Mouse (Mus musculus) kidney, embryonic 15.5 days (tissue): Measurements from ENCODE around the gene Hist2h3c2. TPM values are rescaled to one million over a fixed set of nuclear protein-coding genes. Genes with fewer than 3 reads are reported as not detected.
"Not testable (repeated sequence)": the region's sequence is repeated elsewhere in the genome, so short reads cannot be mapped to it uniquely, and the experiment has no call there.

Experiments
- ATAC-seq: fragments of 200-750 bp; cut with Nextera tagmentation; replicated peaks from 2 replicates; pipeline ENCODE4 v1.8.0; 2017; ENCODE audit warnings: moderate TSS enrichment; ENCODE audit not compliant: low FRiP score
- H3K27ac ChIP-seq: fragments of 300-500 bp; sonication (generic); 2 replicates; pipeline ENCODE4 v1.5.1; 2015; ENCODE audit warnings: mild to moderate bottlenecking, inconsistent platforms
- H3K27me3 ChIP-seq: fragments of 300-500 bp; sonication (generic); 2 replicates; pipeline ENCODE4 v1.6.1; 2015; ENCODE audit warnings: inconsistent platforms
- H3K36me3 ChIP-seq: fragments of 300-500 bp; sonication (generic); 2 replicates; pipeline ENCODE4 v1.6.1; 2015; ENCODE audit warnings: inconsistent platforms
- H3K4me1 ChIP-seq: fragments of 300-500 bp; sonication (generic); 2 replicates; pipeline ENCODE4 v1.6.1; 2015; ENCODE audit warnings: inconsistent platforms
- H3K4me2 ChIP-seq: fragments of 300-500 bp; sonication (generic); 2 replicates; pipeline ENCODE4 v1.6.1; 2015; ENCODE audit warnings: moderate library complexity, mild to moderate bottlenecking, inconsistent platforms
- H3K4me3 ChIP-seq: fragments of 300-500 bp; sonication (generic); replicated peaks from 2 replicates; pipeline ENCODE4 v1.5.1; 2015; ENCODE audit warnings: mild to moderate bottlenecking, inconsistent platforms
- H3K9ac ChIP-seq: fragments of 300-500 bp; sonication (generic); 2 replicates; pipeline ENCODE4 v1.6.1; 2015; ENCODE audit warnings: mild to moderate bottlenecking, inconsistent platforms
- H3K9me3 ChIP-seq: fragments of 300-500 bp; sonication (generic); replicated peaks from 2 replicates; pipeline ENCODE4 v1.6.1; 2016; ENCODE audit warnings: inconsistent platforms
- WGBS: fragments of 180-500 bp; shearing (Covaris S2); methylation state at CpG from one replicate; pipeline ENCODE4 v1.1.7; 2015; ENCODE audit warnings: mixed read lengths; 5-methylcytosine and 5-hydroxymethylcytosine counted together
- polyA plus RNA-seq: library from polyadenylated mRNA; unstranded; fragments of >200 nt; fragmentation: Nextera tagmentation; extraction: Ambion mirVana; gene quantifications from 2 replicates; pipeline ENCODE4 v1.2.1, GENCODE M21; 2015

Gene Hist2h3c2
- polyA plus RNA-seq, 1 experiment from 2014 or later: 7.9 TPM

DNA sequence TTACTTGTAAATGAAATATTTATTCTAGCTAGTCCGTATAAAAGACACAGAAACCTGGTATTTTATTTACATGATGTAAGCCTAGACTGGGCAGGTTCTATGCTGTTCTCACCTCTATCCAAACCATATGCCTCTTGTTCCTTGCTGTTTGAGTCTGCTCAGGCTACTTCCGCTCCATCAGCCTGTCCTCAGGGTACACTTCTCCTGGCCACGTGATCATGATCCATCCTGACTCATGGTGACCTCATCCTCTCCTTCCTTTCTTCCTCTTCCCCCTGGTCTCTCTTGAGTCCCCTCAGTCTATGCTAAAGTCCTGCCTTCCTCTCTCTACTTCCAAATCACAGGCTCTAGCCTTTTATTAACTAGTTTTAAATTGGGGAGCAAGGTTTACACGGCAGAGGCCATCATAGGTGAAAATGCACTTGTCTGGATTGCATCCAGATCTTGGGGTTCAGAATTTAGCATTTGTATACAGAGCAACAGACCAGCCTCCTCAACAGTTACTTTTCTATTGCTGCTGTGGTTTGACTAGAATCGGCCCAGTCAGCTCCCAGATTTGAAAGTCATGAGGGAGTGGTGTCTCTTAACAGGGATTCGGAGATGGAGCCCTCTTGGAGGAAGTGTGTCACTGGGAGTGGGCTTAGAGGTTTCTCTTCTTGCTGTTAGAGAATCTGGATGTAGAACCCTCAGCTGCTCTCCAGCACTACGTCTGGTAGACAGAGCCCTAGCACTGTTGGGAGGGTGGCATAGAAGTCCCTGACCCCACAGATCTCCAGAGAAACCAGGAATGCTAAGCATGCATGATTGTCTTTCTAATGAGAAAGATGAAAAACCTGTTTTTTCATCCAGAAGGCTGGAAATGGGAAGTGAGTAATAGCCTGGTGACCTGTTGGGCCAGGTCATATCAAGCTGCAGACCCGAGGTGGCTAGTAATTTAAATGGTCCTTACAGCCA is 12.0 kb downstream of the Hist2h3c2 start:
- H3K4me3 ChIP-seq: no peak overlapping the region
- H3K36me3 ChIP-seq: no peaks in the 10 kb centered on the region
- no peak overlapping the region for H3K27ac ChIP-seq
- H3K9me3 ChIP-seq: no peaks in the 10 kb centered on the region
- no peak overlapping the region for H3K9ac ChIP-seq
- no peak overlapping the region for H3K4me2 ChIP-seq
- WGBS: 61% methylated on average over 8 of the region's 8 CpGs
- peaks cover 48% of the 10 kb centered on the region for H3K4me1 ChIP-seq
- H3K27me3 ChIP-seq: no peaks in the 10 kb centered on the region
- no peak for ATAC-seq

GRCm38 (mm10) chr3:96225421-96225820 is 13.5 kb downstream of the Hist2h3c2 start:
- no peaks in the 10 kb centered on the region for H3K27me3 ChIP-seq
- peak overlapping the region; percentile 39 for H3K27ac ChIP-seq
- H3K36me3 ChIP-seq: no peaks in the 10 kb centered on the region
- no peaks in the 10 kb centered on the region for H3K9me3 ChIP-seq
- peak overlapping the region; percentile 11; the same call in 1 of the 2 replicates for H3K4me2 ChIP-seq
- WGBS: 18% methylated on average over 2 of the region's 2 CpGs
- H3K9ac ChIP-seq: no peak overlapping the region
- no peak overlapping the region for H3K4me3 ChIP-seq
- ATAC-seq: no peak
- peaks cover 51% of the 10 kb centered on the region for H3K4me1 ChIP-seq

DNA sequence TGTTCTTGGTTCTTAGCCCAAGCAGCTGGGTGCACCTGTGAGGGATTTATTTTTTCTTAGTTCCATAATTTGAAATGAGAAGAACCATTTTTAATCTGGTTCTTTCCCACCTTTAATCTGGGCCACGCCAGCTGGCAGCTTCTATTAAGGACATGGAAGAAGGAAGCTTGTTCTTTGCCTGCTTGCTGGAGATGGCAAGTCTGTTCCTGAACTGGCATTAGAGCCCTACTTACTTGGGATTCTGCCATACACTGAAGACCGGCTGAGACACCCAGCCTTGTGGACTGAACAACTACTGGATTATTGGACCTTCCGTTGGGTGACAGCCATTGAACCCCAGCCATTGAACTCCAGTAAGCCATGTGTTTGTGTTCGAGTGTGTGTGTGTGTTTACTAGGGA is 16.2 kb downstream of the Hist2h3c2 start:
- 0 out of 2 replicates have a peak overlapping the region, but pooled peaks have one; percentile 10 for H3K9ac ChIP-seq
- H3K27ac ChIP-seq: 0 out of 2 replicates have a peak overlapping the region, but pooled peaks have one; percentile 4
- H3K36me3 ChIP-seq: no peaks in the 10 kb centered on the region
- no peaks in the 10 kb centered on the region for H3K27me3 ChIP-seq
- H3K4me3 ChIP-seq: no peak overlapping the region; the same call in 1 of the 2 replicates
- 94% methylated on average over 4 of the region's 4 CpGs for WGBS
- peak overlapping the region; percentile 86 for H3K4me2 ChIP-seq
- no peak for ATAC-seq
- H3K9me3 ChIP-seq: no peaks in the 10 kb centered on the region
- H3K4me1 ChIP-seq: peaks cover 60% of the 10 kb centered on the region

GRCm38 (mm10) chr3:96221640-96222038 is 17.3 kb downstream of the Hist2h3c2 start:
- WGBS: 21% methylated on average over 9 of the region's 9 CpGs
- Histone ChIP-seq H3K4me3 (peak overlapping the region; percentile 68), H3K36me3 (no peaks in the 10 kb centered on the region), H3K27me3 (no peaks in the 10 kb centered on the region), H3K4me2 (peak overlapping the region; percentile 86), H3K4me1 (peaks cover 51% of the 10 kb centered on the region), H3K9me3 (no peaks in the 10 kb centered on the region), H3K27ac (peak overlapping the region; percentile 100), H3K9ac (peak overlapping the region; percentile 64)
- ATAC-seq: no peak

DNA sequence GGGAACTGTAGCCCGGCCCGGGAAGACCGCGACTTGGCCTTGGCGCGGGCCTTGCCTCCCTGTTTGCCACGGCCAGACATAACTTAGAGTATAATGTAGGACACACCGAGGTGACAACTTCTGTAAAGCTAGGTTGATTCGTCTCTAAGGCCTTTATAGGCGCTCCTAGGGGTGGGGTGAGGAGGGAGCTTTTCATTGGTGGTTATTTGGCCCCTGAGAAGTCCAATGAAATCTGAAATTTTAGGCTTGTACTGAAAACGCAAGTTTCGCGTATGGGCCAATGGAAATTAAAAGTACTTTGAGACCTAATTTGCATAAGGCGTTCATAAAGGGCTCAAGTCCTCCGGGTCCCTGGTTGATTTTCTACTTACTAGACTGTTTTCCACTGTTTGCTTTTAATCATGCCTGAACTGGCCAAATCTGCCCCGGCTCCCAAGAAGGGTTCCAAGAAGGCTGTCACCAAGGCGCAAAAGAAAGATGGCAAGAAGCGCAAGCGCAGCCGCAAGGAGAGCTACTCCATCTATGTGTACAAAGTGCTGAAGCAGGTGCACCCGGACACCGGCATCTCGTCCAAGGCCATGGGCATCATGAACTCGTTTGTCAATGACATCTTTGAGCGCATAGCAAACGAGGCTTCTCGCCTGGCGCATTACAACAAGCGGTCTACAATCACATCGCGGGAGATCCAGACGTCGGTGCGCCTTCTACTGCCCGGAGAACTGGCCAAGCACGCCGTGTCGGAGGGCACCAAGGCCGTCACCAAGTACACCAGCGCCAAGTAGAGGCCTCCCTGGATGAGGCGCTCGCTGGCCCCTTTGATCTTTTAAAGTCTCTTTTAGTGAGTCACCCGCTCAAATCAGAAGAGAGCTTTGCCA is 17.9 kb downstream of the Hist2h3c2 start, which contains the start of the genes Hist2h2ac and Hist2h2be:
Gene Hist2h2ac, minus strand, starts transcription at position 116 of the 875 bp plus-strand sequence.
Gene Hist2h2be, plus strand, starts transcription at position 355 of the 875 bp plus-strand sequence.
- peak within 1 kb of the TSS; percentile 68 for H3K4me3 ChIP-seq
- no peaks in the 10 kb centered on the region for H3K27me3 ChIP-seq
- peak; percentile 94 for ATAC-seq
- peak within 1 kb of the TSS; percentile 100 for H3K27ac ChIP-seq
- peaks cover 46% of the 10 kb centered on the region for H3K4me1 ChIP-seq
- no peaks in the 10 kb centered on the region for H3K9me3 ChIP-seq
- H3K4me2 ChIP-seq: peak within 1 kb of the TSS; percentile 86
- peak within 1 kb of the TSS; percentile 92 for H3K9ac ChIP-seq
- WGBS: under 1% methylated on average over 43 of the region's 43 CpGs
- H3K36me3 ChIP-seq: no peaks in the 10 kb centered on the region

GRCm38 (mm10) chr3:96220131-96220764 is 18.7 kb downstream of the Hist2h3c2 start:
- H3K27ac ChIP-seq: peak overlapping the region; percentile 100
- H3K9ac ChIP-seq: peak overlapping the region; percentile 92
- H3K4me1 ChIP-seq: peaks cover 41% of the 10 kb centered on the region
- peak overlapping the region; percentile 86 for H3K4me2 ChIP-seq
- H3K4me3 ChIP-seq: peak overlapping the region; percentile 68
- peak; percentile 2; the same call in 1 of the 2 replicates for ATAC-seq
- not testable (repeated sequence) for H3K9me3 ChIP-seq, H3K36me3 ChIP-seq, H3K27me3 ChIP-seq
- under 1% methylated on average over 47 of the region's 47 CpGs for WGBS

GRCm38 (mm10) chr3:96219661-96220130 is 19.2 kb downstream of the Hist2h3c2 start, which contains the start of the genes Bola1 and Hist2h2ab:
Gene Bola1 (minus strand): TSS chr3:96219709.
Gene Hist2h2ab (plus strand): TSS chr3:96219865.
- Histone ChIP-seq H3K36me3 (no peaks in the 10 kb centered on the region), H3K9me3 (no peaks in the 10 kb centered on the region), H3K27me3 (0 out of 2 replicates have a peak, but pooled peaks cover 1% of the 10 kb centered on the region), H3K4me3 (peak within 1 kb of the TSS; percentile 68), H3K4me1 (peaks cover 36% of the 10 kb centered on the region), H3K4me2 (peak within 1 kb of the TSS; percentile 86), H3K27ac (peak within 1 kb of the TSS; percentile 100), H3K9ac (peak within 1 kb of the TSS; percentile 92)
- peak; percentile 78 for ATAC-seq
- WGBS: under 1% methylated on average over 37 of the region's 37 CpGs

DNA sequence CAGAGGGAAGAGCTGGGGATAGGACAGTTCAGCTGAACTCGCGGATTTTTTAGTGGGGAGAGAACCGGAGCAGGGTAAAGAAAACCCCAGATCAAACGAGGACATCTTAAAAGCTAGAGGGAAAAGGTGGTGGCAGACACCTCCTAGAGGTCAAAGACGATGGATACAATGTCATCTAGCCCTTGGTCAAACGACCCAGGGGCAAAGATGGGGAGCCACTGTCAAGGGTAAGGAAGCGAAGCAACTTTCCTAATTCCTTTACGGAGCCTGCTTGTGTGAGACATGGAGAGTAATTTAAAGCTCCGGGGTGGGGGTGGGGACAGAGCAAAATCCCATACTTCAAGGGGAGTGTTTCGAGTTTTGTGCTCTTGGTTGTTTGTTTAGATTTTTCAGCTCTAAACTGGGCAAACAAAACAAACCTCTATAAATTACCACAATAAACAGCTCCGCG is 19.7 kb downstream of the Hist2h3c2 start:
- Histone ChIP-seq H3K27ac (peak overlapping the region; percentile 100), H3K4me3 (peak overlapping the region; percentile 68), H3K4me2 (peak overlapping the region; percentile 86), H3K27me3 (0 out of 2 replicates have a peak, but pooled peaks cover 2% of the 10 kb centered on the region), H3K9me3 (no peaks in the 10 kb centered on the region), H3K9ac (peak overlapping the region; percentile 50), H3K4me1 (peaks cover 35% of the 10 kb centered on the region), H3K36me3 (no peaks in the 10 kb centered on the region)
- peak; percentile 7; the same call in 1 of the 2 replicates for ATAC-seq
- 0% methylated on average over 12 of the region's 12 CpGs for WGBS

DNA sequence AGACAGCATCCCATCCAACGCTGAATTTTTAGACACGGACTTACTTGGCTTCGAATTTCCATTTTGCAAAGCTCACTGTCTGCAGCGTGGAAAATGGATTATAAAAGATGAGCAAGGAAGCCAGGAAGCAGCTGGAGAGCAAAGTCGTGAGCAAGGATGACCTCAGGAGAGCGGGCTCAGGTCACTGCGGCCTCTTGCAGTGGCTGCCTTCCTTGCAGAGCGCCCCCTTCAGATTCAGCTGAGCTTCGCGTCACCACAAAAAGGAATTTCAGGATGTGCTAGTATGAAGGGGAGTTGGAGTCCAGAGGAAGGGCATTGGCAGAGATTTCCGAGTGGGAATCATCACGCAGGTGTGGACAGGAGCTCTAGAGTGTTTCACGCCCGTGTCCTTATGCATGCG is 29.7 kb downstream of the Hist2h3c2 start:
- Histone ChIP-seq H3K27me3 (no peaks in the 10 kb centered on the region), H3K9ac (no peak overlapping the region), H3K4me2 (no peak overlapping the region), H3K9me3 (no peaks in the 10 kb centered on the region), H3K27ac (no peak overlapping the region), H3K4me1 (peaks cover 4% of the 10 kb centered on the region), H3K4me3 (no peak overlapping the region), H3K36me3 (no peaks in the 10 kb centered on the region)
- ATAC-seq: no peak
- WGBS: 32% methylated on average over 15 of the region's 15 CpGs

- WGBS: 86% methylated on average over 3 of the region's 3 CpGs
- Histone ChIP-seq H3K9me3 (no peaks in the 10 kb centered on the region), H3K4me2 (no peak overlapping the region), H3K27ac (no peak overlapping the region), H3K4me1 (peaks cover 4% of the 10 kb centered on the region), H3K36me3 (no peaks in the 10 kb centered on the region), H3K27me3 (no peaks in the 10 kb centered on the region), H3K9ac (no peak overlapping the region), H3K4me3 (no peak overlapping the region)
- ATAC-seq: no peak
These were observed 31.1 kb downstream of the Hist2h3c2 start for GRCm38 (mm10) chr3:96207819-96208218.

DNA sequence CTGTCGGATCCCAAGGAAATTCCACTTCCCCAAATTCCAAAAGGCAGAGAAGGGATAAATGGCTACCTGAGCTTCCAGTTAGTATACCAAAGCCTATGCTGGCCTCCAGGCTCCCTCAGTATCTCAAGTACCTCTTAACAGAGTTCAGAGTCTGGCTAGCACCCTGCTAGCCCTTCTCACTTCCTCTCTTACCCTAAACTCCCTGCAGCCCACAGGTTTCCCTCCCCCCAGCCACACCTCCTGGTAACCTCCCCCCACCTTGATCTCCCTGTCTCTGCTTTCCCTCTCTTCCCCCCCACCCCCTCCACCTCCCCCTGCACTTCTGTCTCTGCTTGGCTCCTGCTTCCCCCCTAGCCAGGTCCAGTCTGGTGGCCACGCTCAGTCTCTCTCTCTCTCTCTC is 39.2 kb downstream of the Hist2h3c2 start:
- WGBS: 59% methylated on average over 2 of the region's 2 CpGs

More for the DNA sequence above, 39.2 kb downstream of the Hist2h3c2 start:
- Histone ChIP-seq H3K9ac (no peak overlapping the region), H3K4me2 (no peak overlapping the region), H3K27ac (no peak overlapping the region), H3K36me3 (no peaks in the 10 kb centered on the region; the same call in 1 of the 2 replicates), H3K4me3 (no peak overlapping the region), H3K9me3 (no peaks in the 10 kb centered on the region), H3K4me1 (peaks cover 17% of the 10 kb centered on the region), H3K27me3 (0 out of 2 replicates have a peak, but pooled peaks cover 6% of the 10 kb centered on the region)
- ATAC-seq: no peak
